Mouse (Mus musculus): ENCODE measurements at regions not wholly inside any gene's neighbourhood (a gene's known extent, or its start where the extent isn't known, plus 50 kb on each side); places are given as distances from the start of the nearest gene placed in this dataset.

- Histone ChIP-seq H3K36me3 (replicated peaks in 1 of 2; ENCODE audit: control insufficient read depth in 1 of 2, insufficient read depth in 1 of 2, low read length in 1 of 2) (no peaks in the 10 kb centered on the region), H3K9me3 (replicated peaks; ENCODE audit: low read length) (no peaks in the 10 kb centered on the region), H3K79me2 (replicated peaks; ENCODE audit: control insufficient read depth, extremely low read depth, insufficient read depth, poor library complexity, severe bottlenecking) (no peaks in the 10 kb centered on the region), H3K4me1 (ENCODE audit: control insufficient read depth in 1 of 2, insufficient read depth in 2 of 2) (no peaks in the 10 kb centered on the region), H3K9ac (ENCODE audit: insufficient read depth, low read depth) (no peak overlapping the region), H3K4me3 (replicated peaks in 1 of 3; ENCODE audit: low read depth in 2 of 3, low read length in 2 of 3, poor library complexity in 1 of 3) (no peak overlapping the region), H3K27me3 (replicated peaks) (no peaks in the 10 kb centered on the region), H3K27ac (ENCODE audit: insufficient read depth, low read depth) (no peak overlapping the region), H3K4me2 (ENCODE audit: insufficient read depth, low read depth, poor library complexity, severe bottlenecking) (no peak overlapping the region)
- dilution Hi-C loops (cut with MboI; ENCODE audit: extremely low pct_ligation_motif_present, extremely low pct_unique_long_range_greater_than_20kb, low sequenced_read_pairs) (no loop called here), in situ Hi-C loops (cut with MboI; ENCODE audit: low pct_ligation_motif_present, low pct_unique_long_range_greater_than_20kb, low sequenced_read_pairs) (no loop called here)
- TF ChIP-seq MAX (IDR thresholded peaks at IDR 0.05; ENCODE audit: low read length) (no peak), MAFK (IDR thresholded peaks at IDR 0.05; ENCODE audit: insufficient replicate concordance, low read length) (no peak), BHLHE40 (IDR thresholded peaks at IDR 0.05; ENCODE audit: low read depth, low read length) (no peak), POLR2AphosphoS2 (IDR thresholded peaks at IDR 0.05; ENCODE audit: low read depth, low read length) (no peak), SIN3A (IDR thresholded peaks at IDR 0.05; ENCODE audit: low read length) (no peak), CTCF (conservative IDR thresholded peaks at IDR 0.05 in 1 of 2, IDR thresholded peaks at IDR 0.05 in 1 of 2; ENCODE audit: low read depth in 2 of 2, low read length in 2 of 2) (no peak), ZC3H11A (IDR thresholded peaks at IDR 0.05; ENCODE audit: low read depth, low read length) (no peak), GABPA (IDR thresholded peaks at IDR 0.05; ENCODE audit: insufficient replicate concordance, low read depth, low read length) (no peak), UBTF (IDR thresholded peaks at IDR 0.05; ENCODE audit: low read depth, low read length) (no peak), CHD2 (IDR thresholded peaks at IDR 0.05; ENCODE audit: low read length) (no peak), POLR2A (IDR thresholded peaks at IDR 0.05; ENCODE audit: low read depth, low read length) (no peak), ZNF384 (IDR thresholded peaks at IDR 0.05; ENCODE audit: low read depth, low read length) (no peak), TBP (conservative IDR thresholded peaks at IDR 0.05; ENCODE audit: low read depth, low read length) (no peak), NELFE (IDR thresholded peaks at IDR 0.05; ENCODE audit: low read depth, low read length) (no peak), ETS1 (conservative IDR thresholded peaks at IDR 0.05; ENCODE audit: low read depth, low read length) (no peak), MAZ (IDR thresholded peaks at IDR 0.05; ENCODE audit: low read depth, low read length) (no peak), KAT2A (IDR thresholded peaks at IDR 0.05; ENCODE audit: insufficient replicate concordance, low read length) (no peak), JUN (IDR thresholded peaks at IDR 0.05; ENCODE audit: insufficient read depth, low read depth, low read length) (no peak)
- DNase-seq (ENCODE audit: extremely low read depth) = no peak
Measured at GRCm38 (mm10) chr11:44262571-44262970, 137.3 kb upstream of the Il12b start.

GRCm38 (mm10) chr11:44272268-44272667 is 127.6 kb upstream of the Il12b start:
- peaks cover 2% of the 10 kb centered on the region for H3K27me3 ChIP-seq (replicated peaks)
- no peaks in the 10 kb centered on the region for H3K4me1 ChIP-seq (ENCODE audit: control insufficient read depth in 1 of 2, insufficient read depth in 2 of 2)
- dilution Hi-C loops (cut with MboI; ENCODE audit: extremely low pct_ligation_motif_present, extremely low pct_unique_long_range_greater_than_20kb, low sequenced_read_pairs) (no loop called here), in situ Hi-C loops (cut with MboI; ENCODE audit: low pct_ligation_motif_present, low pct_unique_long_range_greater_than_20kb, low sequenced_read_pairs) (no loop called here)
- H3K36me3 ChIP-seq (replicated peaks in 1 of 2; ENCODE audit: control insufficient read depth in 1 of 2, insufficient read depth in 1 of 2, low read length in 1 of 2) = no peaks in the 10 kb centered on the region
- H3K9me3 ChIP-seq (replicated peaks; ENCODE audit: low read length) = no peaks in the 10 kb centered on the region
- no peaks in the 10 kb centered on the region for H3K79me2 ChIP-seq (replicated peaks; ENCODE audit: control insufficient read depth, extremely low read depth, insufficient read depth, poor library complexity, severe bottlenecking)
- no peak for TF ChIP-seq JUN (IDR thresholded peaks at IDR 0.05; ENCODE audit: insufficient read depth, low read depth, low read length)
- no peak for TF ChIP-seq ZKSCAN1 (IDR thresholded peaks at IDR 0.05; ENCODE audit: borderline replicate concordance, low read depth, low read length)
- no peak for TF ChIP-seq UBTF (IDR thresholded peaks at IDR 0.05; ENCODE audit: low read depth, low read length)
- TF ChIP-seq CHD1 (IDR thresholded peaks at IDR 0.05; ENCODE audit: low read depth, low read length) = no peak
- TF ChIP-seq NRF1 (IDR thresholded peaks at IDR 0.05; ENCODE audit: low read depth, low read length) = no peak
- H3K4me3 ChIP-seq (replicated peaks in 1 of 3; ENCODE audit: low read depth in 2 of 3, low read length in 2 of 3, poor library complexity in 1 of 3) = no peak overlapping the region
- H3K9ac ChIP-seq (ENCODE audit: insufficient read depth, low read depth) = no peak overlapping the region
- H3K4me2 ChIP-seq (ENCODE audit: insufficient read depth, low read depth, poor library complexity, severe bottlenecking) = no peak overlapping the region
- no peak for DNase-seq (ENCODE audit: extremely low read depth)
- H3K27ac ChIP-seq (ENCODE audit: insufficient read depth, low read depth) = no peak overlapping the region

All from CH12.LX (cell line).